Mouse (Mus musculus) ES-Bruce4 (cell line): Measurements from ENCODE around the gene 4930404N11Rik.

Experiments used
- CTCF ChIP-seq: IDR thresholded peaks from one replicate; pipeline ENCODE4 v1.8.1; 2011; ENCODE audit warnings: low read depth, low read length
- POLR2A ChIP-seq: IDR thresholded peaks from one replicate; pipeline ENCODE4 v1.8.1; 2011; ENCODE audit warnings: low read length; ENCODE audit not compliant: insufficient read depth

GRCm38 (mm10) chr10:81363436-81364346 lies 1.9 kb downstream of the 4930404N11Rik start:
- TF ChIP-seq CTCF (no peak), POLR2A (no peak)
